Mouse (Mus musculus) adrenal gland, postnatal 14 days (tissue): ENCODE data around the gene Ptprt. TPM values are rescaled to one million over a fixed set of nuclear protein-coding genes. Genes with fewer than 3 reads are reported as not detected.
A peak's percentile ranks its signal among the peaks of the same experiment; 100 is the strongest.

Experiments used
- DNase-seq: peaks from one replicate; pipeline ENCODE4 v3.0.0; 2021; ENCODE audit warnings: mixed read lengths
- total RNA-seq: library from RNA; stranded (reverse); gene quantifications from 2 replicates; pipeline ENCODE4 v1.2.3, GENCODE M21; 2021

Ptprt gene
- total RNA-seq, 1 experiment from 2014 or later: 0.89 TPM

- no peak for DNase-seq
Observed at GRCm38 (mm10) chr2:162591388-162591787, 69.6 kb downstream of the Ptprt start.

- no peak for DNase-seq
Observed at GRCm38 (mm10) chr2:162581651-162582050, 79.3 kb downstream of the Ptprt start.

GRCm38 (mm10) chr2:162577819-162578218, 83.1 kb downstream of the Ptprt start:
- no peak for DNase-seq

GRCm38 (mm10) chr2:162572851-162573250, 88.1 kb downstream of the Ptprt start:
- no peak for DNase-seq

- no peak for DNase-seq
Observed at GRCm38 (mm10) chr2:162571037-162571436, 89.9 kb downstream of the Ptprt start.

- DNase-seq: peak; percentile 7
Observed at GRCm38 (mm10) chr2:162568308-162569100, 92.4 kb downstream of the Ptprt start.

- DNase-seq: no peak
Observed at GRCm38 (mm10) chr2:162548312-162548711, 112.6 kb downstream of the Ptprt start.

GRCm38 (mm10) chr2:162531638-162532037, 129.3 kb downstream of the Ptprt start:
- no peak for DNase-seq

- DNase-seq: peak; percentile 14
Observed at GRCm38 (mm10) chr2:162528911-162529310, 132.0 kb downstream of the Ptprt start.

GRCm38 (mm10) chr2:162515993-162516392, 145.0 kb downstream of the Ptprt start:
- DNase-seq: no peak

- DNase-seq: no peak
Observed at GRCm38 (mm10) chr2:162513072-162513471, 147.9 kb downstream of the Ptprt start.

- DNase-seq: no peak
Observed at GRCm38 (mm10) chr2:162512094-162512493, 148.9 kb downstream of the Ptprt start.

GRCm38 (mm10) chr2:162509016-162509415, 151.9 kb downstream of the Ptprt start:
- no peak for DNase-seq

GRCm38 (mm10) chr2:162507664-162508063, 153.3 kb downstream of the Ptprt start:
- no peak for DNase-seq

GRCm38 (mm10) chr2:162504850-162505249, 156.1 kb downstream of the Ptprt start:
- DNase-seq: no peak

GRCm38 (mm10) chr2:162499501-162499915, 161.4 kb downstream of the Ptprt start:
- no peak for DNase-seq

- peak; percentile 42 for DNase-seq
Observed at GRCm38 (mm10) chr2:162498191-162498590, 162.8 kb downstream of the Ptprt start.

- no peak for DNase-seq
Observed at GRCm38 (mm10) chr2:162484036-162484435, 176.9 kb downstream of the Ptprt start.

- no peak for DNase-seq
Observed at GRCm38 (mm10) chr2:162443106-162443505, 217.8 kb downstream of the Ptprt start.

GRCm38 (mm10) chr2:162436646-162437045, 224.3 kb downstream of the Ptprt start:
- no peak for DNase-seq

- DNase-seq: no peak
Observed at GRCm38 (mm10) chr2:162430171-162430570, 230.8 kb downstream of the Ptprt start.

GRCm38 (mm10) chr2:162426114-162426513, 234.8 kb downstream of the Ptprt start:
- DNase-seq: no peak

- DNase-seq: no peak
Observed at GRCm38 (mm10) chr2:162418181-162418580, 242.8 kb downstream of the Ptprt start.
